Mouse (Mus musculus): ENCODE data around the gene Slc22a22. TPM values are rescaled to one million over a fixed set of nuclear protein-coding genes. Genes with fewer than 3 reads are reported as not detected.
A peak's percentile ranks its signal among the peaks of the same experiment; 100 is the strongest.

Slc22a22 gene
- polyA plus RNA-seq, 1 experiment from 2014 or later, result 7.9 TPM

DNA sequence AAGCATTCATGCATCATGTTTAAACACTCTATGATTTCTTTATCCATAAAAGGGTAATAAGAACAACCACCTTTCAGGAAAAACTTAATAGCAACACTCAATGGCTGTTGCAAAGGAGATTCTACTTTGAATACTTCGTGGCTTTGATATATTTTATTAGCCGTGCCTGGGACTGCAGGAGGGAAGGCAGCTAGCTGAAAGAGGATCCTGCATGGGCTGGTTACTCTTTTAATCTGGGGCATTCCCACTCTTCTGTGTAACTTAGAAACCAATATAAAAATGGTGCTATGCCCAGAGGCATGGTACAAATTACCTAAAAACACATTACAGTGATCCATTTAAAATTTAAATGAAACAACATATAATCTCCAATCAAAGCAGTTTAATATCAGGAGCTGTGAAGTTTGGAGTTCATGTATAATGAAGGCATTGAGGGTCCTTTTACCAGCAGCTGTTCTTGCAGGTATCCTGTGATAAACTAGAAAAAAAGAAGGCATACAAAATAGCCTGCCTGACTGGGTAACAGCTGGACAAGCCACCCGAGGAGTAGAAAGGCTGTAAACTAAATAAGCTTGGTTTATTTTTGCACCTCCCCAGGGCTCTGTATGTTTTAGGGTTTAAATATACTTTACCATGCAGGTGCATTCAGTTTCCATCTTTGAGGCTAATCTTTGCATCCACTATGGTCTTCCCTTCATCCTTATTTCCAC, 78.8 kb downstream of the Slc22a22 start:
- no peak for ATAC-seq (replicated peaks; ENCODE audit: low FRiP score, low read depth)

GRCm38 (mm10) chr15:57394053-57394452, 83.4 kb downstream of the Slc22a22 start:
- 77% methylated on average over 4 of the region's 4 CpGs for WGBS
- TF ChIP-seq CTCF (IDR thresholded peaks at IDR 0.05; ENCODE audit: low read depth), result no peak
- H3K4me2 ChIP-seq (ENCODE audit: low read length), result no peak overlapping the region

More for the DNA sequence above, 78.8 kb downstream of the Slc22a22 start:
- no peak overlapping the region for H3K4me2 ChIP-seq (ENCODE audit: low read length)
- H3K36me3 ChIP-seq (ENCODE audit: insufficient read depth, low read length), result no peaks in the 10 kb centered on the region
- no peak for TF ChIP-seq CTCF (IDR thresholded peaks at IDR 0.05; ENCODE audit: low read depth)
- H3K27ac ChIP-seq, result no peak overlapping the region
- DNase-seq (ENCODE audit: low spot score), result peak; percentile 18
- no peaks in the 10 kb centered on the region for H3K4me1 ChIP-seq (replicated peaks; ENCODE audit: insufficient read depth, low read length)
- H3K27me3 ChIP-seq (ENCODE audit: insufficient read depth, low read length), result no peaks in the 10 kb centered on the region
- H3K9me3 ChIP-seq (replicated peaks; ENCODE audit: low read length), result no peaks in the 10 kb centered on the region
- H3K9ac ChIP-seq (ENCODE audit: low read depth, low read length), result no peak overlapping the region
- WGBS, result 30% methylated on average over 3 of the region's 3 CpGs
- H3K4me3 ChIP-seq (replicated peaks; ENCODE audit: low read depth, low read length), result no peak overlapping the region

DNA sequence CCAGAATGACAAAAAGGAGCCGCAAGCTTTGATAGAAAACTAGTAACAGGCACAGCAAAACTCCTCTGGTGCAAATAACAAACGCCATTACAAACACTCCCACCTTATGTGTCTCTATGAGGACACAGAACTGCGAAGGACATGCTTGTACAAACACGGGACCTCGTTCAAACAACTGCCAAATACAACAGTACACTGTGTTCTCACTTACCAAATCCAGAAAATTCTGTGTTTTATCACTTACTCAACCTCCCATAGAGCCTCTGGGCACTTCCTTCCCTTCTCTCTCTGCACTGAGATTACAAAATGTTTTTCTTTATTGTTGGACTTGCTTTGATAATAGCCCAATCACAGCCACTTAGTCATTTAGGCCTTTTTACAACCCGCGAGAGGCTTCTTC, 97.0 kb downstream of the Slc22a22 start:
- H3K36me3 ChIP-seq (ENCODE audit: insufficient read depth, low read length), result no peaks in the 10 kb centered on the region
- H3K4me2 ChIP-seq (ENCODE audit: low read length), result no peak overlapping the region
- no peak overlapping the region for H3K4me3 ChIP-seq (replicated peaks; ENCODE audit: low read depth, low read length)
- no peak overlapping the region for H3K27ac ChIP-seq
- DNase-seq (ENCODE audit: low spot score), result peak; percentile 3
- H3K27me3 ChIP-seq (ENCODE audit: insufficient read depth, low read length), result no peaks in the 10 kb centered on the region
- no peak for ATAC-seq (replicated peaks; ENCODE audit: low FRiP score, low read depth)
- H3K9ac ChIP-seq (ENCODE audit: low read depth, low read length), result no peak overlapping the region
- 82% methylated on average over 7 of the region's 7 CpGs for WGBS
- H3K9me3 ChIP-seq (replicated peaks; ENCODE audit: low read length), result no peaks in the 10 kb centered on the region
- TF ChIP-seq CTCF (IDR thresholded peaks at IDR 0.05; ENCODE audit: low read depth), result no peak
- no peaks in the 10 kb centered on the region for H3K4me1 ChIP-seq (replicated peaks; ENCODE audit: insufficient read depth, low read length)

More at GRCm38 (mm10) chr15:57394053-57394452, 83.4 kb downstream of the Slc22a22 start:
- no peaks in the 10 kb centered on the region for H3K27me3 ChIP-seq (ENCODE audit: insufficient read depth, low read length)
- no peak for ATAC-seq (replicated peaks; ENCODE audit: low FRiP score, low read depth)
- no peaks in the 10 kb centered on the region for H3K4me1 ChIP-seq (replicated peaks; ENCODE audit: insufficient read depth, low read length)
- H3K4me3 ChIP-seq (replicated peaks; ENCODE audit: low read depth, low read length), result no peak overlapping the region
- no peaks in the 10 kb centered on the region for H3K9me3 ChIP-seq (replicated peaks; ENCODE audit: low read length)
- H3K27ac ChIP-seq, result no peak overlapping the region
- no peaks in the 10 kb centered on the region for H3K36me3 ChIP-seq (ENCODE audit: insufficient read depth, low read length)
- no peak overlapping the region for H3K9ac ChIP-seq (ENCODE audit: low read depth, low read length)
- DNase-seq (ENCODE audit: low spot score), result peak; percentile 7

- H3K36me3 ChIP-seq (ENCODE audit: insufficient read depth, low read length), result no peaks in the 10 kb centered on the region
- 76% methylated on average over 1 of the region's 1 CpGs for WGBS
- no peaks in the 10 kb centered on the region for H3K9me3 ChIP-seq (replicated peaks; ENCODE audit: low read length)
- H3K4me2 ChIP-seq (ENCODE audit: low read length), result no peak overlapping the region
- H3K4me1 ChIP-seq (replicated peaks; ENCODE audit: insufficient read depth, low read length), result no peaks in the 10 kb centered on the region
- no peak for TF ChIP-seq CTCF (IDR thresholded peaks at IDR 0.05; ENCODE audit: low read depth)
- H3K27me3 ChIP-seq (ENCODE audit: insufficient read depth, low read length), result no peaks in the 10 kb centered on the region
- DNase-seq (ENCODE audit: low spot score), result no peak
- H3K27ac ChIP-seq, result no peak overlapping the region
- no peak overlapping the region for H3K4me3 ChIP-seq (replicated peaks; ENCODE audit: low read depth, low read length)
- ATAC-seq (replicated peaks; ENCODE audit: low FRiP score, low read depth), result no peak
- H3K9ac ChIP-seq (ENCODE audit: low read depth, low read length), result no peak overlapping the region
Measured at GRCm38 (mm10) chr15:57366446-57366845, 111.0 kb downstream of the Slc22a22 start.

- TF ChIP-seq CTCF (IDR thresholded peaks at IDR 0.05; ENCODE audit: low read depth), result no peak
- no peaks in the 10 kb centered on the region for H3K9me3 ChIP-seq (replicated peaks; ENCODE audit: low read length)
- ATAC-seq (replicated peaks; ENCODE audit: low FRiP score, low read depth) (no peak), DNase-seq (ENCODE audit: low spot score) (peak; percentile 1)
- WGBS, result 62% methylated on average over 4 of the region's 4 CpGs
- no peaks in the 10 kb centered on the region for H3K36me3 ChIP-seq (ENCODE audit: insufficient read depth, low read length)
- H3K27ac ChIP-seq, result no peak overlapping the region
- H3K4me3 ChIP-seq (replicated peaks; ENCODE audit: low read depth, low read length), result no peak overlapping the region
- no peak overlapping the region for H3K9ac ChIP-seq (ENCODE audit: low read depth, low read length)
- no peaks in the 10 kb centered on the region for H3K4me1 ChIP-seq (replicated peaks; ENCODE audit: insufficient read depth, low read length)
- H3K27me3 ChIP-seq (ENCODE audit: insufficient read depth, low read length), result no peaks in the 10 kb centered on the region
- no peak overlapping the region for H3K4me2 ChIP-seq (ENCODE audit: low read length)
Measured at GRCm38 (mm10) chr15:57355278-57355677, 122.1 kb downstream of the Slc22a22 start.

DNA sequence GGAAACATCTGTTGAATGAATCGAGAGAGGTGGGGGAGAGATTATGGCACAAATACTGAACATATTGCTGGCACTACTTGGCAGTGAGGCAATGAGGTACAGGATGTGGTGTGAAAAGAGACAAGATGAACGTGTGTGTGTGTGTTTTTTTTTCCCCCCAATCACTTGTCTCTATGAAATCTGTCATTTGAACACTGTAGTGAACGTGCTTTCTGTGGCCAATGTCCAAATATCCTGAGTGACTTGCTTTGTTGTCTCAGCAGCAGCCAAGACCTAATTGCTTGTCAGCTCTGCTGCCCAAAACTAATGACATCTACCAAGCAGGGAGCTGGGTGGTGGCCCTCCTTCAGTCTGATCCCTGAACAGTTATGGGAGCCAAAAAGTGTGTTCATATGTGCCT, 136.9 kb downstream of the Slc22a22 start:
- H3K36me3 ChIP-seq (ENCODE audit: insufficient read depth, low read length), result no peaks in the 10 kb centered on the region
- H3K4me3 ChIP-seq (replicated peaks; ENCODE audit: low read depth, low read length), result no peak overlapping the region
- H3K9ac ChIP-seq (ENCODE audit: low read depth, low read length), result no peak overlapping the region
- WGBS, result 49% methylated on average over 3 of the region's 3 CpGs
- H3K9me3 ChIP-seq (replicated peaks; ENCODE audit: low read length), result no peaks in the 10 kb centered on the region
- ATAC-seq (replicated peaks; ENCODE audit: low FRiP score, low read depth) (no peak), DNase-seq (ENCODE audit: low spot score) (no peak)
- H3K27ac ChIP-seq, result no peak overlapping the region
- H3K27me3 ChIP-seq (ENCODE audit: insufficient read depth, low read length), result no peaks in the 10 kb centered on the region
- no peak overlapping the region for H3K4me2 ChIP-seq (ENCODE audit: low read length)
- H3K4me1 ChIP-seq (replicated peaks; ENCODE audit: insufficient read depth, low read length), result no peaks in the 10 kb centered on the region
- no peak for TF ChIP-seq CTCF (IDR thresholded peaks at IDR 0.05; ENCODE audit: low read depth)

DNA sequence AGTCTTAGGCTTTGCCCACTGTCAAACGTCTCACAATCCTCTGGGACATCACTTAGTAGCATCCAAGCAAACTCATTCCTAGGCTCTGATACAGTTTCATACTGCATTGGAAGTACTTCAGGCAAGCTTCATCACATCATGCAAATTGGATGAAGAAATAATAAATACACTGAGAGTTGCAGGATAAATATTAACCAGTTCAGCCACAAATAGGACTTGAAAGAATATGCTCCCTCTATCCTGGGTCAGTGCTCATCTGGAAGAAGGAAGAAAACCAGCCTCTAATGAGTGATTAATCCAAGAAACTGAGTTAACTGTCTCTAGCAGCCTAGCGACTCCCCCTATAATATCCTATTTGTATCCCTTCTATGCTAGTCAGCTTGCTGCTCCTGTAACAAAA, 146.1 kb downstream of the Slc22a22 start:
- DNase-seq (ENCODE audit: low spot score) (no peak), ATAC-seq (replicated peaks; ENCODE audit: low FRiP score, low read depth) (no peak)
- Histone ChIP-seq H3K4me2 (ENCODE audit: low read length) (no peak overlapping the region), H3K9me3 (replicated peaks; ENCODE audit: low read length) (no peaks in the 10 kb centered on the region), H3K27me3 (ENCODE audit: insufficient read depth, low read length) (no peaks in the 10 kb centered on the region), H3K9ac (ENCODE audit: low read depth, low read length) (no peak overlapping the region), H3K4me1 (replicated peaks; ENCODE audit: insufficient read depth, low read length) (no peaks in the 10 kb centered on the region), H3K36me3 (ENCODE audit: insufficient read depth, low read length) (no peaks in the 10 kb centered on the region), H3K4me3 (replicated peaks; ENCODE audit: low read depth, low read length) (no peak overlapping the region), H3K27ac (no peak overlapping the region)
- no peak for TF ChIP-seq CTCF (IDR thresholded peaks at IDR 0.05; ENCODE audit: low read depth)
- WGBS, result 71% methylated on average over 2 of the region's 2 CpGs
